Mouse (Mus musculus) spleen, adult 18-20 months (tissue): ENCODE data around the gene Gm21310.
"Not testable (repeated sequence)": the region's sequence is repeated elsewhere in the genome, so short reads cannot be mapped to it uniquely, and the experiment has no call there.

Experiments
- DNase-seq, 2 experiments: peaks; one replicate each; pipeline ENCODE4 v3.0.0; 2022; ENCODE audit warnings: mixed read lengths in 2 of 2

Gene Gm21310

DNA sequence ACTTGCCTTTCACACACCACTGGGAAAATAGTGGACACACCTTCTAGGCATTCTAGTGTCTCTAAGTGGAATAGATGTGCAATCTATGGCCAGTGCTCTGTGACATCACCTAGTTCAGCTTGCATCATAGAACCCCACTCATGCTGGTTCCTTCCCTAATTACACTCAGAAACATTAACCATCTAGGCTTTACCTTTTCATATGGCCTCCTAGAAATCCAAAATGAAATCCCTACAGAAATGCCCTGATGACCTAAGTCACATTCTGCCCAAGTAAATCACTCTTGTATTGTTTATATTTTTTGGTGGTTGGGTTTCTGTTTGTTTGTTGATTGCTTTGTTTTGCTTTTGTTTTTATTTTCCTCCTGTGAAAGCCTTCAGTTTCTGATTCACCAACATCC, at the start of gene Gm21310:
Gene Gm21310 (minus strand): TSS at position 101 of the 400 bp plus-strand sequence.
- DNase-seq = not testable (repeated sequence)
